Mouse (Mus musculus): ENCODE results near the gene Eaf1.

Eaf1 gene

GRCm38 (mm10) chr14:31509911-31510310 is 15.7 kb downstream of the Eaf1 start:
- DNase-seq (ENCODE audit: extremely low read depth, low read depth), result no peak

GRCm38 (mm10) chr14:31510322-31510721 is 16.1 kb downstream of the Eaf1 start:
- no peak for DNase-seq (ENCODE audit: extremely low read depth, low read depth)

GRCm38 (mm10) chr14:31515895-31516294 is 21.7 kb downstream of the Eaf1 start:
- DNase-seq (ENCODE audit: extremely low read depth, low read depth), result no peak

- no peak for DNase-seq (ENCODE audit: extremely low read depth, low read depth)
These were observed 25.0 kb downstream of the Eaf1 start for GRCm38 (mm10) chr14:31519165-31519564.

- DNase-seq (ENCODE audit: extremely low read depth, low read depth), result no peak
These were observed 27.1 kb downstream of the Eaf1 start for GRCm38 (mm10) chr14:31521318-31521717.

- no peak for DNase-seq (ENCODE audit: extremely low read depth, low read depth)
These were observed 31.0 kb downstream of the Eaf1 start for GRCm38 (mm10) chr14:31525040-31525810.

GRCm38 (mm10) chr14:31530847-31531246 is 36.6 kb downstream of the Eaf1 start:
- no peak for DNase-seq (ENCODE audit: extremely low read depth, low read depth)

- no peak for DNase-seq (ENCODE audit: extremely low read depth, low read depth)
These were observed 37.4 kb downstream of the Eaf1 start for GRCm38 (mm10) chr14:31531506-31532148.

- DNase-seq (ENCODE audit: extremely low read depth, low read depth), result no peak
These were observed 38.5 kb downstream of the Eaf1 start for GRCm38 (mm10) chr14:31532656-31533055.

GRCm38 (mm10) chr14:31537298-31537697 is 43.1 kb downstream of the Eaf1 start:
- no peak for DNase-seq (ENCODE audit: extremely low read depth, low read depth)

- DNase-seq (ENCODE audit: extremely low read depth, low read depth), result no peak
These were observed 49.8 kb downstream of the Eaf1 start for GRCm38 (mm10) chr14:31543885-31544442.

- no peak for DNase-seq (ENCODE audit: extremely low read depth, low read depth)
These were observed 60.8 kb downstream of the Eaf1 start for GRCm38 (mm10) chr14:31555021-31555420.

GRCm38 (mm10) chr14:31555963-31556434 is 61.8 kb downstream of the Eaf1 start:
- DNase-seq (ENCODE audit: extremely low read depth, low read depth), result no peak

- DNase-seq (ENCODE audit: extremely low read depth, low read depth), result no peak
These were observed 62.5 kb downstream of the Eaf1 start for GRCm38 (mm10) chr14:31556526-31557260.

GRCm38 (mm10) chr14:31557273-31557672 is 63.1 kb downstream of the Eaf1 start:
- no peak for DNase-seq (ENCODE audit: extremely low read depth, low read depth)

- no peak for DNase-seq (ENCODE audit: extremely low read depth, low read depth)
These were observed 63.6 kb downstream of the Eaf1 start for GRCm38 (mm10) chr14:31557784-31558183.

GRCm38 (mm10) chr14:31559216-31559615 is 65.0 kb downstream of the Eaf1 start:
- DNase-seq (ENCODE audit: extremely low read depth, low read depth), result no peak
